Mouse (Mus musculus): ENCODE data around the gene Syt16.

Gene Syt16

GRCm38 (mm10) chr12:74108663-74109081 is 111.2 kb downstream of the Syt16 start:
- no peak for DNase-seq (ENCODE audit: low read depth)

DNA sequence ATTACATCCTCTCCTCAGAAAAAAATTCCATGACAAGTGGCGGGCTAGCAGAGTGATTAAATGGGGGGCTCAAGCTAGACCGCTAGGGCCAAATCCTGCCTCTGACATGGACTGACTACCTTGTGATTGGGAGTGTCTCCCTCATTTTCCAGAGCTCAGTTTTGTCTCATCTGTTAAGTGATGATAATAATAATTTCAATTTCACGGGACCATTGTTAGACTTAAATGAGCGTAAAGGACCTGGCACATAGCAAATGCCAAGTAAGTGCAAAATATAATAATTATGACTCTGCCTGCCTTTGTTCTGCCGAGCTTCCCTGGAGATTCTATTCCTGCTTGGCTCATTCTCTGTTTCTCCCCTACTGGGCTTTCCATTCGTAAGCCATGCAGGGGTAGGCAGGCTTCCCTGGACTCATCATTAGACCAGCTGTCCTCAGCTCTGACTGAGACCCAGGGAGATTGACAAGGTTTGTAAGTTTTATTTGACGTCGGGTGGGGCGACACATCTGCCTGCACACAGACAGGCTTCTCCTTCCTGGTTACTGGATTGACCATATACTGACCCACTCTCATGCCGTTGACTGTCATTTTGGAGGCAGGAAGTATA is 112.1 kb downstream of the Syt16 start:
- no peak for DNase-seq (ENCODE audit: low read depth)

DNA sequence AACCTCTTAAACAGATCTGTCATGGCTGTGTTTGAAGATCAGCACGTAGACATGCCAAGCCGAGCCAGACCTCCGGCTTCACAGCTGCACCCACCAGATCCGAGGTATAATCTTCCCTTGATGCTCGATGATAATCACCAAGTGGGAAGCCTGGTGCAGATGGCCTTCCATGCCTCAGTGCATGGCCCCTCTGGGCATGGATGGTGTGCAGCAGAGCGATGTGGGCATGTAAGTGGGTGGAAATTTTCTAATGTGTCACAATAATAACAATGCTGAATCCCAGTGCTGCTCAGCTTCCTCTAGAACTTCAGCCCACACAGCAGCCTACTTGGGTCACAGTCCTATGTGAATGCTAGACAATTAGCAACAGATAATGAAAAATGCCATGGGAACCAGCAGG is 119.4 kb downstream of the Syt16 start:
- DNase-seq (ENCODE audit: low read depth) = no peak

DNA sequence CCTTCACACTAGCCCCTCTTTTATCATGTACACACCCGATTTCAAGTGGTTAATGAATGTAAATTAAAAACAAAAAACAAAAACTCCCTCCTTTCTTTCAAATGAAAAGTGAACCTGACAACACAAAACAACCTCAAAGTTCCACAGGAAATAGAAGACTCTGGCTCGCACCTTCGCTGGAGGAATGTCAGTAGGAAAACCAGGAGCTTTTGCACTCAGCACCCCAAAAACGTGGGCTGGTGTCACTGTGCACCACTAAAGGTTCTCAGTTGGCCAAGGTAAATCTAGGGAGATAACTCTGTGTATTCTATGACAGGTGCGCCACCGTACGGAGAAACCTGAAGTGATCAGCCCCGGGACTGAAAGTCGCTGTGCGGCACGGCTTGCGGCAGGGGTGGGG is 128.3 kb downstream of the Syt16 start:
- no peak for DNase-seq (ENCODE audit: low read depth)

DNA sequence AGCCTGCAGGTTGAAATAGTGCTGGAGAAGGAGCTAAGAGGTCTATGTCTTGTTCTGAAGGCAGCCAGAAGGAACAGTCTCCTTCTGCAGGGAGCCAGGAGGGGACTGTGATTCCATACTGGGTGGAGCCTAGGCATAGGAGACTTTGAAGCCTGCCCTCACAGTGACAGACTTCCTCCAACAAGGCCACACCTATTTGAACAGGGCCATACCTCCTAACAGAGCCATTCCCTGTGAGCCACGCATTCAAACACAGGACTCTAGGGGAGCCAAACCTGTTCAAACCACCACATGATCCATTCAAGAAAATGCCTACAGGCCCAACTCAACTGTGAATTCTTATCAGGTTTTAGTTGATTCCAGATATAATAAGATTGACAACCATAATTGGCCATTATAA is 130.8 kb downstream of the Syt16 start:
- no peak for DNase-seq (ENCODE audit: low read depth)

- DNase-seq (ENCODE audit: low read depth) = no peak
Measured at GRCm38 (mm10) chr12:74131790-74132189, 134.3 kb downstream of the Syt16 start.

GRCm38 (mm10) chr12:74142147-74142546 is 144.7 kb downstream of the Syt16 start:
- no peak for DNase-seq (ENCODE audit: low read depth)

DNA sequence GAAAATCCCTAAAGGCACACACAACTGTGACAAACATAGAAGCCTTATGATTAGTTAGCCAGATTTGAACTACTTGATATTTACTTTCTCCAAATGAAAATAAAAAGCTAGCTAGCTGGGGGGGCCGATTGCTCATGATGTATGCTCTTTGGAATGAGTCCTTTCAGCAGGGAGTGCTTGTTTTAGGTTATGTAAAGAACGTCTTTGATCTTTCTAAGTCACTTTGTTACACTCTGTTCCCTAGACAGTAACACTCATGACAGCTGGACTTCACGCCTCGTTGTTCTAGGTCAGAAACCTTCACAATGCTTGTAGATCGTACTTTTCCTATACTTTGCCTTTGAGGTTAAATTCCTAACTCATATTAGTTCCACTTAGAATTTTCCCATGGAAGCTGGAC is 146.9 kb downstream of the Syt16 start:
- no peak for DNase-seq (ENCODE audit: low read depth)

GRCm38 (mm10) chr12:74160791-74161190 is 163.3 kb downstream of the Syt16 start:
- no peak for DNase-seq (ENCODE audit: low read depth)

- DNase-seq (ENCODE audit: low read depth) = no peak
Measured at GRCm38 (mm10) chr12:74163080-74163479, 165.6 kb downstream of the Syt16 start.

DNA sequence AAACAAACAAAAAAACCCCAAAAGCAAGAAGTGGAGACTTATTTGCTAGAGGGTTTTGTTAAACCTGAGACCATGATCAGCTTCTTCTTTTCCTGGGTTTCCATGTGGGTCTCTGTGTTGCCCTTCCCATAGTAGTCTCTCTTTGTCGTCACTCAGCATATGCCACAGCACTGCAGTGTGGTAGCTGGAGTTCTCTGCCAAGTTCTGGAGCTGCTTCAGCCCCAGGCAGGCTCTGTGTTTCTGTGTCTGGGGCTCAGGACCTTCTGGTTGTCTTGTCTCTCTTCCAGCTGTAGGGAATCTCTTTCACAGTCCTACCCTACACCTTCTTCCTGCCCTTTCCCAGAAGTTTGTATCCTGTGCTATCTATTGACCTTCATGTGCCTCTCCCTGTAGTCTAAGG is 173.8 kb downstream of the Syt16 start:
- no peak for DNase-seq (ENCODE audit: low read depth)

DNA sequence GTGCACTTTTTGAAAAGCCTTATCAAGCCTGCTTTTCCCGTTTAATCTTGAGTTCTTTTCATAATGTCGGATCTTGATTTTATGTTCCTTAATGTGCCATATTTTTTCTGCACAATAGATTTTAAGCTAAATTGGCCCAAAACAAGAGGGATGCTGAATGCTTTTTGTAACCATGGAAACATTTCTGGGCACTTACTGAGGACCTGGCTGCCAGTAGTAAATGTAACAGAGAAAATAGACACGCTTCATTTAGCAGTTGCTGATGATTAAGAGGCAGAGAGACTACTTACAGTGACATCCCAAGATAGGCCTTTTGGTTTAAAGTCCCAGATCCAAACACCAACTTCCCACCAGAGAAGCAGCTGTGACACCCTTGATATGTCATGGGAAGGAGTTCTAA is 176.4 kb downstream of the Syt16 start:
- no peak for DNase-seq (ENCODE audit: low read depth)

- DNase-seq (ENCODE audit: low read depth) = no peak
Measured at GRCm38 (mm10) chr12:74184596-74184995, 187.1 kb downstream of the Syt16 start.

DNA sequence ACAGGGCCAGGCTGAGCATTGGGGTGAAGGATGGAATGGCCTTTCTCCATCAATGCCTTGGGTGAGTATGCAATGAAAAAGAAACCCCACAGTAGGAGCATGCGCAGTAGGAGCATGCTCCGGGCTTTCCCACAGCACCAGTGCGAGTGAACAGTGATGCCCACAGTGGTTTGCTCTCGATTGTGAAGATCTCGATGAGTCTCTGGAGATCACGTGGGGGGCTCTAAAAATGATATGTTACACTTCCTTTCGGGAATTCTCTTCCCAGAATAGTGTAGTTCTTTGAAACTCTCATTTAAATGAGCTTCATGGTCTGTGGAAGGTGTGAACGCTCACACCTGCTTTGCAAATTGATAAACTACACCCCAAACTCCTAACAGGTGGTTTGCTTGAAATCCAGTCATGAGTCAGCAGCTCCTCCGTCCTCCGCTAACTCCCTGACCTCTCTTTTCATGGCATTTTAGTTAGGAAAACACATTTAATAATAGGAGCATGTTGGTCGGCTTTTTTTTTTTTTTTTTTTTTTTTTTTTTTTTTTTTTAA is 190.9 kb downstream of the Syt16 start:
- DNase-seq (ENCODE audit: low read depth) = no peak

DNA sequence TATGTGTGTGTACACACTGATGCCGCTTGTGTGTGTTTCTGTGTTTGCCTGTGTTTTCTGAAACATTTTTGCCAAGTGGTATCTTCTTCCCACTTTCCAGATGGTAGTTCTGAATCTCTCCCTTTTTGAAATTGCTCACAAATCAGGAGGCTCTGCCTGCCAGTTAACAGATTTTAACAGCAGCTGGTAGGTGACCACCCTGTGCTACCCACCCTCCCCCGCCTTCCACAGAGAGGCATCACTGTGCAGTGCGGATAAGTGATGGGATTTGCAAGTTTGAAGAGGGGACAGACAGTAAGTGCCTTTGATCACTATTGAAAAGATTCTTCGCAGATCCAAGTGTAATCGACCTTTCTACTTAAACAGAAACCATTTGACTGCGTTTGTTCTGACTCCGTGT is 191.4 kb downstream of the Syt16 start:
- DNase-seq (ENCODE audit: low read depth) = no peak

DNA sequence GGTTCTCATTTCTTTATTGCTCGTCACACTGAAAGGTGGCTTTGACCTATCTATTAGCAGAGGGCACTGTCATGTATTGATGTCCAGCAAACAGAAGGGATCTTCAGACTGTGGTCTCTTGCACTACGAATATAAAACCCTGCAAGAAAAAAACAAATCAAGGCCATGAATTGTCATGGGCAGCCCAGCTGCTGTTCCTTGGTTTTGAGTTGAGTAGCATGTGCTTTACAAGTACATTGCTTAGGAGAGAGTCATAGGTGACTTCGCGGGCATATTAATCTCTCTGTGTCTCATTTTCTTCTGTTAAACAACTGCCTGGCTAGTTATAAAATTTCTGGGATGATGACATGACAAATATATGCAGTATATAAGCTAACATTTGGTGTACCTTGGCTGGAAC is 192.4 kb downstream of the Syt16 start:
- DNase-seq (ENCODE audit: low read depth) = no peak

DNA sequence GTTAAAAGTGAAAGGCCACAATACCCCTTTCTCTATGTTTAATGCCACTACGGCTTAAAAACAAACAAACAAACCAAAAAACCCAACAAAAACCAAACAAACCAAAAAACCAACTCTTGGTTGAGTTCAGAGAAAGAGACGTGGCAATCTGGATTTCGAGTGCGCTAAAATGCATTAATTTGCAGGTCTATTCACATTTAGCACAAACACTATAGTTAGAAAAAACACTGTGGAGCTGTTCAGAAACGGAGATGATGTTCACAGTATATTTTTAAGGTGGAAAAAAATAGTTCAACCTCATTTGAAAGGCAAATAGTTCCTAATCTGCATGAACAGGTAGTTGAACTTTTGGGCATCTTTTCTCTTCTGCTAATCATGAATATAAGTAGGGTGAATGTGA is 192.8 kb downstream of the Syt16 start:
- DNase-seq (ENCODE audit: low read depth) = no peak

DNA sequence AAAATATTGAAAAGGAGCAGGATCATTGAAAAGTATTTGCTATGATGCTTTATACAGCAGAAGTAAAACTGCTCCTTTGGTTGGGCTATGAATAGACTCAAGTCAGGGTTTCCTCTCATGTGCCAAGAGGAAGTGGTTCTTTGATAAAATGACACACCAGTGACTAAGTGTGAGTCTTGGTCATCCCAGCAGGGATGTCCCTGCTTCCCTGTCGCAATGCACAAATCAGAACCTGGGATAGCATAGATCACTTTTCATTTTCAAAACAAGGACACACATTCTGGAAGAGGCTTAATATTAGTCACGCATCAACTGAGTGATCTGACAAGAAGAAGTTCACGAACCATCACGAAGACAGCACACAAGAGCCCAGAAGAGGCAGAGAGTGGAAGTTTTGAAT is 195.1 kb downstream of the Syt16 start:
- DNase-seq (ENCODE audit: low read depth) = peak; percentile 10

- no peak for DNase-seq (ENCODE audit: low read depth)
Measured at GRCm38 (mm10) chr12:74201410-74201809, 203.9 kb downstream of the Syt16 start.

GRCm38 (mm10) chr12:74202431-74203042 is 205.1 kb downstream of the Syt16 start:
- no peak for DNase-seq (ENCODE audit: low read depth)

- DNase-seq (ENCODE audit: low read depth) = no peak
Measured at GRCm38 (mm10) chr12:74212156-74212555, 214.7 kb downstream of the Syt16 start.

- no peak for DNase-seq (ENCODE audit: low read depth)
Measured at GRCm38 (mm10) chr12:74216103-74216728, 218.8 kb downstream of the Syt16 start.

DNA sequence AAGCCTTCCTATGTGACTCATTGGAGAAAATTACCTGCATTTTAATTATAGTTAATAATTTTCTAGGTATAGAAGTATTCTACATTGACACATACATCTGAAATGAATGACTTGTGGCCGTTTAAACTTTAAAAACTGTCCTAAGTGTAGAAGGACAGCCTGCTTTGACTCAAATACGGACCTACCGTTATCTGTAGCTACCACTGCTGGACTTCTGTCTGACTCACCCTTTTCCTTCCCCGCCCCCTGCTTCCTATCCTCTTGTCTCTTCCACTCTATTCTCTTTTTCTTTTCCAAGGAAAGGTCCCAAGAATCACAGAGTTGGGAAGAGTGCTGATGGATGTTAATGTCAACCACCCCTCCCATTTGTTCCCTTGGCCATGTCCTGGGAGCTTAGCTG is 222.4 kb downstream of the Syt16 start:
- no peak for DNase-seq (ENCODE audit: low read depth)

DNA sequence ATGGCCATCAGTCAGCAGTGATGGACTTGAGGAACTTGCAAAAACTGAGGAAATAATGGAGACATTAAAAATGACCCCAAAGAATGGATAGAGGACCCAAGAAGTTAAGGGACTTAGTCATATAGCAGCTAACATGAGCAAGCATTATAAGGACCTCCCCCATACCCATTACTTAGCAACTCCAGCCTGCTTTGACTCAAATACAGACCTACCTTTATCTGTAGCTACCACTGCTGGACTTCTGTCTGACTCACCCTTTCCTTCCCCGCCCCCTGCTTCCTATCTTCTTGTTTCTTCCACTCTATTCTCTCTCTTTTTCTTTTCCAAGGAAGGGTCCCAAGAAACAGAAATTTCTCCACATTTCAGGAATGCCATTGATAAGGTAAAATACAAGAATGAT is 223.2 kb downstream of the Syt16 start:
- no peak for DNase-seq (ENCODE audit: low read depth)
